Mouse (Mus musculus) ovary, postnatal 36 days (tissue): ENCODE measurements around the gene Sumf1.

Experiments
- DNase-seq: peaks from one replicate; pipeline ENCODE4 v3.0.0; 2022; ENCODE audit warnings: low spot score, mixed read lengths

Gene Sumf1

GRCm38 (mm10) chr6:108148435-108148834 is 36.9 kb downstream of the Sumf1 start:
- no peak for DNase-seq

GRCm38 (mm10) chr6:108146637-108147036 is 38.7 kb downstream of the Sumf1 start:
- no peak for DNase-seq

GRCm38 (mm10) chr6:108145941-108146588 is 39.3 kb downstream of the Sumf1 start:
- DNase-seq: no peak

GRCm38 (mm10) chr6:108145241-108145640 is 40.1 kb downstream of the Sumf1 start:
- DNase-seq: no peak

GRCm38 (mm10) chr6:108142796-108143195 is 42.6 kb downstream of the Sumf1 start:
- no peak for DNase-seq

- DNase-seq: no peak
Measured at GRCm38 (mm10) chr6:108140722-108141490, 44.5 kb downstream of the Sumf1 start.

- DNase-seq: no peak
Measured at GRCm38 (mm10) chr6:108137031-108137430, 48.4 kb downstream of the Sumf1 start.

- no peak for DNase-seq
Measured at GRCm38 (mm10) chr6:108136286-108136685, 49.1 kb downstream of the Sumf1 start.

GRCm38 (mm10) chr6:108132268-108132935 is 53.0 kb downstream of the Sumf1 start:
- no peak for DNase-seq

- no peak for DNase-seq
Measured at GRCm38 (mm10) chr6:108130718-108131117, 54.7 kb downstream of the Sumf1 start.

- DNase-seq: no peak
Measured at GRCm38 (mm10) chr6:108126631-108127030, 58.8 kb downstream of the Sumf1 start.

GRCm38 (mm10) chr6:108125474-108125873 is 59.9 kb downstream of the Sumf1 start:
- DNase-seq: no peak

- no peak for DNase-seq
Measured at GRCm38 (mm10) chr6:108117881-108118280, 67.5 kb downstream of the Sumf1 start.

- no peak for DNase-seq
Measured at GRCm38 (mm10) chr6:108114971-108115370, 70.4 kb downstream of the Sumf1 start.

- no peak for DNase-seq
Measured at GRCm38 (mm10) chr6:108111693-108112092, 73.7 kb downstream of the Sumf1 start.

GRCm38 (mm10) chr6:108110336-108110735 is 75.0 kb downstream of the Sumf1 start:
- no peak for DNase-seq

- no peak for DNase-seq
Measured at GRCm38 (mm10) chr6:108107376-108107775, 78.0 kb downstream of the Sumf1 start.

GRCm38 (mm10) chr6:108101936-108102830 is 83.2 kb downstream of the Sumf1 start:
- no peak for DNase-seq

- no peak for DNase-seq
Measured at GRCm38 (mm10) chr6:108098846-108099217, 86.5 kb downstream of the Sumf1 start.

GRCm38 (mm10) chr6:108098171-108098845 is 87.1 kb downstream of the Sumf1 start:
- DNase-seq: peak; percentile 36

- DNase-seq: no peak
Measured at GRCm38 (mm10) chr6:108095445-108095844, 89.9 kb downstream of the Sumf1 start.
